Mouse (Mus musculus): Measurements from ENCODE around the gene Nfia. TPM values are rescaled to one million over a fixed set of nuclear protein-coding genes. Genes with fewer than 3 reads are reported as not detected.

The Nfia gene
- polyA plus RNA-seq, 1 experiment from 2014 or later = 37.2 TPM

DNA sequence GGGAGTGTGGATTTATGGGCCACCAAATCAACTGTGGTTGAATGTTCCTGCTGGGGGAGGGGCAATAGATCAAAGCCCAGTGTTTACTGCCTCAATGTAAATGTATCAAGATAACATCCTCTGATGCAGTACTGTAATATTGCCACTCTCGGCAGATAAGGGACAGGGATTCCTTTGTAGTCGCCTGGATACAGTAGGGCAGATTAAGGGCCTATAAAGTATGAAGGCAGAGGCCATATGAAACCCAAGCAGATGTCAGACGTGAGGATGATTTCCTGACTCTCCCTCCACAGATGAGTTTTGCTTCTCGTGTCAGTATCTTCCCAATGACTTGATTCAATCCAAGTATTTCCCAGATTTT lies 334.5 kb downstream of the Nfia start:
- WGBS = 9% methylated on average over 4 of the region's 4 CpGs
- Histone ChIP-seq H3K36me3 (ENCODE audit: control insufficient read depth, insufficient read depth, low read length) (no peaks in the 10 kb centered on the region), H3K4me2 (ENCODE audit: low read length) (0 out of 2 replicates have a peak overlapping the region, but pooled peaks have one; percentile 38), H3K9ac (replicated peaks; ENCODE audit: low read length) (no peak overlapping the region), H3K27ac (replicated peaks; ENCODE audit: low read depth, low read length) (peak overlapping the region; percentile 87), H3K4me1 (ENCODE audit: control insufficient read depth, insufficient read depth, low read length) (peaks cover 57% of the 10 kb centered on the region), H3K4me3 (replicated peaks; ENCODE audit: low read depth, low read length) (no peak overlapping the region), H3K27me3 (ENCODE audit: control insufficient read depth, insufficient read depth, low read length) (no peaks in the 10 kb centered on the region), H3K9me3 (ENCODE audit: control insufficient read depth, low read length) (no peaks in the 10 kb centered on the region)
- DNase-seq (peak; percentile 29), ATAC-seq (ENCODE audit: low FRiP score, low TSS enrichment) (no peak)

DNA sequence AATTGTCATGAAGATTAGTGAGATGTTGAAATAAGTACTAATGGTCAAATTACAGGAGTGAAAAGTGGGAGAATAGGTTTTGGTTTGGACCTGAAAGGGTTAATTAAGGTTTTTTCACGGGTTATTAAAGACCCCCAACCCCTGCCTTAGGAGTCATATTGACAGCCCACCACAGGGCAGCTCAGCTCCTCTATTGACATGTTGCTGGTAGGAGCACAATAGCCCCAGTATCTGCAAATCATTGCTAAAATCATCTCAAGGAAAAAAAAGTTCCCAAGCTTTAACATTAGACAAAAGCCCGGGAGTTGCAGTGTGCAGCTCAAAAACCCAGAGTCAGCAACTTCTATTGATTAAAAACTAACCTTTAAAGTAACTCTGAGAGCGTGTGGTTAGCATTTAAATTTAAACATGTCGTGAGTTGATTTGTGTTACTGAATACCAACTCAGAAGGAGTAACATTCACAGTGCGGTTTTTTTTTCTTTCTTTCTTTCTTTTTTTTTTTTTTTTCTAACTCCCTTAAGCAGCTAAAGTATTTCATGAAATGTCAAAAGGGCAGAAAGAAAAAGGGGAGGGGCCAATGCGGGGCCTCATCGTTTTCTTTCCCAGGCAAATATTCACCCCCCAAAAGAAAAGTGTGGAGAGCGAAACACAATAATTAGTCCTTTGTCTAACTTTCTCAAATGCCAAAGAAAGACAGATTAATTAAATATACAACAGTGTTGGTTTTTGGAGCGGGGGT lies 335.6 kb downstream of the Nfia start:
- H3K27me3 ChIP-seq (ENCODE audit: control insufficient read depth, insufficient read depth, low read length) = no peaks in the 10 kb centered on the region
- H3K27ac ChIP-seq (replicated peaks; ENCODE audit: low read depth, low read length) = peak overlapping the region; percentile 87
- ATAC-seq (ENCODE audit: low FRiP score, low TSS enrichment) = no peak; the same call in 1 of the 2 replicates
- no peak overlapping the region for H3K9ac ChIP-seq (replicated peaks; ENCODE audit: low read length)
- H3K4me1 ChIP-seq (ENCODE audit: control insufficient read depth, insufficient read depth, low read length) = peaks cover 50% of the 10 kb centered on the region
- no peaks in the 10 kb centered on the region for H3K36me3 ChIP-seq (ENCODE audit: control insufficient read depth, insufficient read depth, low read length)
- no peaks in the 10 kb centered on the region for H3K9me3 ChIP-seq (ENCODE audit: control insufficient read depth, low read length)
- H3K4me2 ChIP-seq (ENCODE audit: low read length) = peak overlapping the region; percentile 27
- no peak overlapping the region for H3K4me3 ChIP-seq (replicated peaks; ENCODE audit: low read depth, low read length)
- peak; percentile 41 for DNase-seq
- WGBS = 4% methylated on average over 9 of the region's 9 CpGs

DNA sequence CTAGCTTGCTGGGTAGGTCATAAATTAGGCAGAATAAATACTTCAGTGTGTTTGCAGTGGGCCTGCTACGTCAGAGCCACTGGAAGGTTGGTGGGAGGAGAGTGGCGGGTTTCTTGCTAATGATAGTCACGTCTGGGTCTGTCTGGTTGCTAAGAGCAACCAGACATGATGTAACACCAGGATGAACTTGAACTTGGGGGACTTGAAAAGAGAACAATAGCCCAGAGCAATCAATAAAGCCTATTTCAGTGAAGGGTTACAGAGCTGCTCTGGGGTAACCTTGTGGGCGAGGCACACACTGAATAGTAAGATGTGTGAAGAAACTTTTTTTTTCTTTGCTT lies 336.1 kb downstream of the Nfia start:
- under 1% methylated on average over 4 of the region's 4 CpGs for WGBS
- no peaks in the 10 kb centered on the region for H3K9me3 ChIP-seq (ENCODE audit: control insufficient read depth, low read length)
- peak; percentile 85 for DNase-seq
- peaks cover 44% of the 10 kb centered on the region for H3K4me1 ChIP-seq (ENCODE audit: control insufficient read depth, insufficient read depth, low read length)
- peak overlapping the region; percentile 27 for H3K4me2 ChIP-seq (ENCODE audit: low read length)
- no peaks in the 10 kb centered on the region for H3K27me3 ChIP-seq (ENCODE audit: control insufficient read depth, insufficient read depth, low read length)
- H3K4me3 ChIP-seq (replicated peaks; ENCODE audit: low read depth, low read length) = no peak overlapping the region
- no peak overlapping the region for H3K9ac ChIP-seq (replicated peaks; ENCODE audit: low read length)
- ATAC-seq (ENCODE audit: low FRiP score, low TSS enrichment) = peak; percentile 88
- no peaks in the 10 kb centered on the region for H3K36me3 ChIP-seq (ENCODE audit: control insufficient read depth, insufficient read depth, low read length)
- H3K27ac ChIP-seq (replicated peaks; ENCODE audit: low read depth, low read length) = peak overlapping the region; percentile 87

DNA sequence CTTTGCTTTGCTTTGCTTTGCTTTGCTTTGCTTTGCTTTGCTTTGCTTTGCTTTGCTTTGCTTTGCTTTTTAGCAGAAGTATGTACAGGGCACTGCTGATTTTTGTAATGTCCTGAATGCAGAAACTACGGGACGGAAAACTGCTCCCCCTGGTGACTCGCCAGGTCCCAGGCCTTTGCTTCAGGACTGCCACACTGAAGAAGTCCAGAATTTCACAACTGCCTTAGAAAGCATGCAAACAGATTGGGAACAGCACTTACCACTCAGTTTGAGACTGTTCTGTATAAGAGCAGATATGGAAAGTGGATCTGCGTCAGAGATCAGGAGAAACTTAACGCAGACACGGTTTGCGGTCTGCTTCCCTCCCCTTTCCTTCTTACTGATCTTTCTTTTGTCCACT lies 336.5 kb downstream of the Nfia start:
- ATAC-seq (ENCODE audit: low FRiP score, low TSS enrichment) (peak; percentile 55; the same call in 1 of the 2 replicates), DNase-seq (peak; percentile 79)
- no peaks in the 10 kb centered on the region for H3K9me3 ChIP-seq (ENCODE audit: control insufficient read depth, low read length)
- H3K27ac ChIP-seq (replicated peaks; ENCODE audit: low read depth, low read length) = peak overlapping the region; percentile 87
- H3K4me2 ChIP-seq (ENCODE audit: low read length) = peak overlapping the region; percentile 12; the same call in 1 of the 2 replicates
- H3K27me3 ChIP-seq (ENCODE audit: control insufficient read depth, insufficient read depth, low read length) = no peaks in the 10 kb centered on the region
- H3K4me1 ChIP-seq (ENCODE audit: control insufficient read depth, insufficient read depth, low read length) = peaks cover 40% of the 10 kb centered on the region
- no peak overlapping the region for H3K4me3 ChIP-seq (replicated peaks; ENCODE audit: low read depth, low read length)
- H3K36me3 ChIP-seq (ENCODE audit: control insufficient read depth, insufficient read depth, low read length) = no peaks in the 10 kb centered on the region
- H3K9ac ChIP-seq (replicated peaks; ENCODE audit: low read length) = no peak overlapping the region; the same call in 1 of the 2 replicates
- under 1% methylated on average over 7 of the region's 7 CpGs for WGBS

DNA sequence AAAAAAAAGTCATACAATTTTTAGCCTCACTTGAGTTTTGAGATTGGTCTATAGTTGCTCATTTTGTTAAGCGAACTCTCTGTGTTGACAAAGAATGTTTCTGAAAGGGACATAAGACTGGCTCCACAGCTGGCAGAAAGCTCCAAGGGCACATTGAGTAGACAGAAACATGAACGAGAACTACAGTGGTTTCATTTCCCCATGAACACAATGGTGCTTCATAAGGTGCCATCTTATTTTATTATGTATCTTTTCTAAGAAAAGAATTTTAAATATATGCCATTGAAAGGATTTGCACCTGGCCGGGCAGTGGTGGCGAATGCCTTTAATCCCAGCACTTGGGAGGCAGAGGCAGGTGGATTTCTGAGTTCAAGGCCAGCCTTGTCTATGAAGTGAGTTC lies 337.4 kb downstream of the Nfia start:
- Histone ChIP-seq H3K27ac (replicated peaks; ENCODE audit: low read depth, low read length) (peak overlapping the region; percentile 87), H3K36me3 (ENCODE audit: control insufficient read depth, insufficient read depth, low read length) (no peaks in the 10 kb centered on the region), H3K9ac (replicated peaks; ENCODE audit: low read length) (no peak overlapping the region), H3K4me1 (ENCODE audit: control insufficient read depth, insufficient read depth, low read length) (peaks cover 37% of the 10 kb centered on the region), H3K4me2 (ENCODE audit: low read length) (no peak overlapping the region), H3K4me3 (replicated peaks; ENCODE audit: low read depth, low read length) (no peak overlapping the region), H3K27me3 (ENCODE audit: control insufficient read depth, insufficient read depth, low read length) (no peaks in the 10 kb centered on the region), H3K9me3 (ENCODE audit: control insufficient read depth, low read length) (no peaks in the 10 kb centered on the region)
- DNase-seq = no peak
- 64% methylated on average over 4 of the region's 4 CpGs for WGBS
- no peak for ATAC-seq (ENCODE audit: low FRiP score, low TSS enrichment)

DNA sequence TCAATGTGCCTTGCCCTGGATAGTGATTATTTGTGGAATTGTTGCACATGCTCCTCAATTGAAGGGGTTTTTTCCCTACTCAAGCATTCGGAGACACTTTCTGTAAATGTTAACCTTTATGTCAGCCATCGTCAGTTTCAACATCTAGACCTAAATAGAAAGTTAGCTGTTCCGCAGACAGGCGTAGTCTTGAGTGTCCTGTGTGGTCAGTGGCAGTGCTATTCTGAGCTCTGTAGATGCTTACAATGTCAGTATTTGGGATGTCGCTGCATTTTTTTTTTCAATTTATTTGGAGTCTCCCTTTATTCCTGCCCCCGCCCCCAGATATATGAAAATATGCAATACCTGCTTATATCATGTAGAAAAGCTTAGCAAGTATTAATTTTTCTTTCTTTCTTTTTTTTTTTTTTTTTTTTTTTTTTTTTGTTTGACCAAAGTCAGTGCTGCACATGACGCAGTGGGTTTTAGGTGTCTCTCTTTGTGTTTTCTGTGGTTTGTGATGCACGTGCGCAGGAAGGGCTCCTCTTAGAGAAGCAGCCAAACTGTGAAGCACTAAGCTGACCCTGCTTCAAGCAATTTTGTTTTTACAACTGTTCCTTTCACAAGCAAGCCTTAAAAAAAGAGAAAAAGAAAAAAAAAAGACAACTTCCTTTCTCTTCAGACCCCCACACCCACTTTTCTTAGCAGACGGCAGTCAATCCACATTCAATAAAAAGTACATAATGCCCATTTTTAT lies 340.9 kb downstream of the Nfia start:
- DNase-seq (no peak), ATAC-seq (ENCODE audit: low FRiP score, low TSS enrichment) (no peak)
- no peak overlapping the region for H3K4me2 ChIP-seq (ENCODE audit: low read length)
- no peak overlapping the region for H3K9ac ChIP-seq (replicated peaks; ENCODE audit: low read length)
- no peak overlapping the region for H3K4me3 ChIP-seq (replicated peaks; ENCODE audit: low read depth, low read length)
- WGBS = 84% methylated on average over 10 of the region's 10 CpGs
- H3K27ac ChIP-seq (replicated peaks; ENCODE audit: low read depth, low read length) = no peak overlapping the region
- no peaks in the 10 kb centered on the region for H3K36me3 ChIP-seq (ENCODE audit: control insufficient read depth, insufficient read depth, low read length)
- no peaks in the 10 kb centered on the region for H3K27me3 ChIP-seq (ENCODE audit: control insufficient read depth, insufficient read depth, low read length)
- H3K4me1 ChIP-seq (ENCODE audit: control insufficient read depth, insufficient read depth, low read length) = peaks cover 10% of the 10 kb centered on the region; the same call in 1 of the 2 replicates
- no peaks in the 10 kb centered on the region for H3K9me3 ChIP-seq (ENCODE audit: control insufficient read depth, low read length)

DNA sequence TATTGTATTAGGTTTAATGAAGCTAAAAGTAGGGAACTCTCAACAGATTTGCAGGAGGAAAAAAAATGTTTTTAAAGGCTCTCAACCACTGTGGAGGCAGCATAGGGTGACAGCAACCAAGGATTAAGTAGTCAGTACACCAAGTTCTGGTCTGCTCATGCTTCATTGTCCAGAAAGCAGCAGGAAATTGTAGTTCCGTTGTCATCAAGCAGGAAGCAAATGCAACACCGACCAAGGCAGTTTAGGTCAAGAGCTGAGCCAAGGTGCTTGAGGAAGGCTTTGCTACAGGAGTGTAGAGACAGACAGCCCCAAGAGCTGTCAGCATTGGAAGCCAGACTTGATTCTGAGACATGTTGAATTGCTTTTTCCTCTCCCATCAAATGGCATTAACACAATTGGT lies 342.4 kb downstream of the Nfia start:
- no peak overlapping the region for H3K4me2 ChIP-seq (ENCODE audit: low read length)
- no peak for ATAC-seq (ENCODE audit: low FRiP score, low TSS enrichment)
- DNase-seq = no peak
- no peak overlapping the region for H3K4me3 ChIP-seq (replicated peaks; ENCODE audit: low read depth, low read length)
- no peaks in the 10 kb centered on the region for H3K9me3 ChIP-seq (ENCODE audit: control insufficient read depth, low read length)
- no peaks in the 10 kb centered on the region for H3K27me3 ChIP-seq (ENCODE audit: control insufficient read depth, insufficient read depth, low read length)
- no peaks in the 10 kb centered on the region for H3K4me1 ChIP-seq (ENCODE audit: control insufficient read depth, insufficient read depth, low read length)
- no peaks in the 10 kb centered on the region for H3K36me3 ChIP-seq (ENCODE audit: control insufficient read depth, insufficient read depth, low read length)
- no peak overlapping the region for H3K27ac ChIP-seq (replicated peaks; ENCODE audit: low read depth, low read length)
- no peak overlapping the region for H3K9ac ChIP-seq (replicated peaks; ENCODE audit: low read length)
- 68% methylated on average over 2 of the region's 2 CpGs for WGBS

DNA sequence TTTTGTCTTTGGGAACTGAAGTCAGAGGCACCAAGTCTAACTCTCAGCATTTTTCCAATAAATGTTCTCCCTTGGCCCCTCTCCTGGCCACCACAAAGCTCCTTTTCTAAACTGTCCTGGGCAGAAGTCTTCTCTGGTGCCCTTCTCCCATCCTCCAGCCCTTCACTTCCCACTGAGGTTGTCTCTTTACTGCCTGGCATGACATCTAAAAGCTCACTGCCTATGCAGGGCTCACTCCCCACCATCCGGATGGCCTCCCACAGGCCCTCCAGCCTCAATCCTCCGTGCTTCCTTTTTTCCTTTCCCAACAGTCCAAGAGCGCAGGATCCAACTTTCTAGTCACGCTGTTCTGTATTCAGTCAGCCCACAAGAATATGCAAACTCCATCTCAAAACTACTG lies 342.9 kb downstream of the Nfia start:
- DNase-seq = no peak
- Histone ChIP-seq H3K36me3 (ENCODE audit: control insufficient read depth, insufficient read depth, low read length) (no peaks in the 10 kb centered on the region), H3K4me1 (ENCODE audit: control insufficient read depth, insufficient read depth, low read length) (no peaks in the 10 kb centered on the region), H3K9ac (replicated peaks; ENCODE audit: low read length) (no peak overlapping the region), H3K9me3 (ENCODE audit: control insufficient read depth, low read length) (no peaks in the 10 kb centered on the region), H3K27me3 (ENCODE audit: control insufficient read depth, insufficient read depth, low read length) (no peaks in the 10 kb centered on the region), H3K4me2 (ENCODE audit: low read length) (no peak overlapping the region), H3K27ac (replicated peaks; ENCODE audit: low read depth, low read length) (no peak overlapping the region), H3K4me3 (replicated peaks; ENCODE audit: low read depth, low read length) (no peak overlapping the region)
- ATAC-seq (ENCODE audit: low FRiP score, low TSS enrichment) = no peak
- 87% methylated on average over 4 of the region's 4 CpGs for WGBS

DNA sequence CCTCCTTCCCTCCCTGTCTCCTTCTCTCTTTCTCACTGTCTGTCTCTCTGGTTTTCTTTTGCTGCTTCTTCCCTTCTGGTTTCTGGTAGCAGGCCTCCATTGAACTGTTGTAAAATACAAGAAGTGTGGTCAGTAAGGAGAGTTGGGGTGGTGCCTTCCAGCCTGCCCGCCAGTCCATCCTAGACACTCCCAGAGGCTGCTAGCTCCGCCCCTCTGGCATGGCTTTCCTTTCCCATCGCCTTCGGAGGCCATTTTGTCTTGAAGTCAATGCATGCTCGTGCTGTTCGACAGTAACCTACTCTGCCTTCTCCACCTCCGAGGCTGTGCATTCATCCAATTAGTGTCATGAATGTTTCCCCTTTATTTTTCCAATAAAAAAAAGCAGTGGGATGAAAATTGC lies 343.5 kb downstream of the Nfia start:
- H3K9ac ChIP-seq (replicated peaks; ENCODE audit: low read length) = no peak overlapping the region
- H3K4me2 ChIP-seq (ENCODE audit: low read length) = no peak overlapping the region
- H3K9me3 ChIP-seq (ENCODE audit: control insufficient read depth, low read length) = no peaks in the 10 kb centered on the region
- 88% methylated on average over 7 of the region's 7 CpGs for WGBS
- no peak overlapping the region for H3K4me3 ChIP-seq (replicated peaks; ENCODE audit: low read depth, low read length)
- no peaks in the 10 kb centered on the region for H3K36me3 ChIP-seq (ENCODE audit: control insufficient read depth, insufficient read depth, low read length)
- no peak overlapping the region for H3K27ac ChIP-seq (replicated peaks; ENCODE audit: low read depth, low read length)
- ATAC-seq (ENCODE audit: low FRiP score, low TSS enrichment) (no peak), DNase-seq (no peak)
- H3K27me3 ChIP-seq (ENCODE audit: control insufficient read depth, insufficient read depth, low read length) = no peaks in the 10 kb centered on the region
- no peaks in the 10 kb centered on the region for H3K4me1 ChIP-seq (ENCODE audit: control insufficient read depth, insufficient read depth, low read length)

All from midbrain, embryonic 14.5 days (tissue).